Mouse (Mus musculus) forebrain, embryonic 10.5 days (tissue): Measurements from ENCODE around the gene Rassf2. TPM values are rescaled to one million over a fixed set of nuclear protein-coding genes. Genes with fewer than 3 reads are reported as not detected.

ENCODE experiments used
- DNase-seq: peaks from one replicate; pipeline ENCODE4 v3.0.0-alpha.2; 2017; ENCODE audit warnings: low spot score; ENCODE audit errors: extremely low spot score
- H3K27ac ChIP-seq: fragments of 300-500 bp; sonication (generic); 2 replicates; pipeline ENCODE4 v1.5.1; 2016; ENCODE audit warnings: mild to moderate bottlenecking
- H3K27me3 ChIP-seq: fragments of 300-500 bp; sonication (generic); 2 replicates; pipeline ENCODE4 v1.6.1; 2016; ENCODE audit warnings: mild to moderate bottlenecking; ENCODE audit not compliant: poor library complexity, severe bottlenecking
- H3K36me3 ChIP-seq: fragments of 300-500 bp; sonication (generic); replicated peaks from 2 replicates; pipeline ENCODE4 v1.6.1; 2016; ENCODE audit warnings: mild to moderate bottlenecking, moderate library complexity
- H3K4me1 ChIP-seq: fragments of 300-500 bp; sonication (generic); 2 replicates; pipeline ENCODE4 v1.6.1; 2016
- H3K4me3 ChIP-seq: fragments of 300-500 bp; sonication (generic); 2 replicates; pipeline ENCODE4 v1.5.1; 2016; ENCODE audit warnings: mild to moderate bottlenecking, moderate library complexity
- H3K9me3 ChIP-seq: fragments of 300-500 bp; sonication (generic); 2 replicates; pipeline ENCODE4 v1.6.1; 2016; ENCODE audit warnings: mild to moderate bottlenecking, moderate library complexity
- WGBS: fragments of 180-500 bp; shearing (Covaris S2); methylation state at CpG from one replicate; pipeline ENCODE4 v1.1.7; 2016; 5-methylcytosine and 5-hydroxymethylcytosine counted together
- polyA plus RNA-seq: library from polyadenylated mRNA; unstranded; fragments of >200 nt; fragmentation: Nextera tagmentation; extraction: Ambion mirVana; gene quantifications from 2 replicates; pipeline ENCODE4 v1.2.1, GENCODE M21; 2016

Rassf2 gene
- polyA plus RNA-seq, 1 experiment from 2014 or later = 24.8 TPM

DNA sequence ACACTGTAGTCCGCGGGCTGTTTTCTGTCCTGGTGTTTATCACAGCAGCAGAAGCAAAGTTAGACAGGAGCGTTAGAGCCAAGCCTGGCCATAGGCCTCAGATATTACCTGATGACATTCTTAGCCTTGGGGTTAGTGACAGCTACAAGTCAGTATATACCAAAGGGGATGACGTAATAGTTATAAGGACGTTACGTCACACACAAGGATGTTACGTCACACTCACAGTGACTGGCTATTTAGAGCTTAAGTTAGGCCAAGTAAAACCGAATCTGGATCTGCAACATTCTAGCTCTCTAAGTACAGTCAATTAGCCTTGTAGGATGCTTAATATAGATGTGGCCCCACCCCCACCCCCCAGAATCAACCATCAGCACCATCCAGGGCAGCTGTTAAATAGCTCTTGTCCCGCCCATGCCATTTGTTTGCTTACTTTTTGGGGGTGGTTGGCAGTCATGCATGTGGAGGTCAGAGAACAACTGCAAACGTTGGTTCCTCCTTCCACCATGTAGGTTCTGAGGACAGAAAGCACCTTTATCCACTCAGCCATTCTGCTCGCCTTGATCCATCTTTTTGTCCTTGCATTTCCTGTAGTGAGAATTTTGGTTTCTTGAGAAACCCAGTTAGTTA is 18.2 kb upstream of the Rassf2 start:
- 91% methylated on average over 11 of the region's 11 CpGs for WGBS
- DNase-seq = no peak

DNA sequence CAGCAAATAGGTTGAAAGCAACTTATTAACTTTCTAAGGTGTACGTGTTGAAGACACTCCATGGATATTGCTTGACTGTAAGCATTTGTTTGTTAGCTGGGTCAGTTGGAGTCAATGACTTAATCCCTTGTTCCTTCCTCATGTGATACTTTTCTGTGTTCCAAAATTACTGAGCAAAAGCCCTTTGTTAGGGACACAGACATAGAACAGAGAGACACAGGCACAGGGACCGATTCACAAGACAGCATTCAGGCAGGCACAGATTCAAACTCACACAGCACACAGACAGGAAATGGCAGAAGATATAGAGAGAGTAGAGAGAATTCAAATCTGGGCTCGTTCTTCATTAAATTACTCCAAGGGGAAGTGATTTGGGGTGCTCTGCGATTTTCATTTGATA is 17.3 kb upstream of the Rassf2 start:
- Histone ChIP-seq H3K4me1 (peaks cover 23% of the 10 kb centered on the region), H3K4me3 (no peak overlapping the region), H3K9me3 (no peaks in the 10 kb centered on the region), H3K27me3 (no peaks in the 10 kb centered on the region), H3K27ac (no peak overlapping the region), H3K36me3 (no peaks in the 10 kb centered on the region)
- WGBS = 78% methylated on average over 4 of the region's 4 CpGs
- DNase-seq = no peak

More for the DNA sequence above, 18.2 kb upstream of the Rassf2 start:
- H3K27me3 ChIP-seq = no peaks in the 10 kb centered on the region
- peaks cover 14% of the 10 kb centered on the region for H3K4me1 ChIP-seq
- no peaks in the 10 kb centered on the region for H3K9me3 ChIP-seq
- no peaks in the 10 kb centered on the region for H3K36me3 ChIP-seq
- H3K4me3 ChIP-seq = no peak overlapping the region
- no peak overlapping the region for H3K27ac ChIP-seq

DNA sequence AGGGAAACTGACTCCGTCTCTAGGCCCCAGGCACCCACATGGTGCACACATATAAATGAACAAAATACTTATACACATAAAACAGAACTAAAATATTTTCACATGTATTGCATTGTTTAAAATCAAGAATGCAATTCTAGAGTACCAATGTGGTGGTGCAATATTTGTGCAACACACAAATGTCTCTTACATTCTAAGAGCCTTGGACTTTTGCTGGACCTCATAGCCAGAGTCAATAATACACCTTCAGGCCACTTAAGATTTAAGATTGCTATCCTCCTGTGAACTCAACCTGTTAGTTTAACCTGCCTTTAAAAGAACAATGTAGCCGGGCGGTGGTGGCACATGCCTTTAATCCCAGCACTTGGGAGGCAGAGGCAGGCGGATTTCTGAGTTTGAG is 16.6 kb upstream of the Rassf2 start:
- peaks cover 23% of the 10 kb centered on the region for H3K4me1 ChIP-seq
- no peak overlapping the region for H3K27ac ChIP-seq
- no peaks in the 10 kb centered on the region for H3K27me3 ChIP-seq
- WGBS = 91% methylated on average over 4 of the region's 4 CpGs
- no peak overlapping the region for H3K4me3 ChIP-seq
- H3K9me3 ChIP-seq = no peaks in the 10 kb centered on the region
- H3K36me3 ChIP-seq = no peaks in the 10 kb centered on the region
- DNase-seq = no peak

- 76% methylated on average over 15 of the region's 15 CpGs for WGBS
- H3K4me1 ChIP-seq = peaks cover 26% of the 10 kb centered on the region
- H3K4me3 ChIP-seq = no peak overlapping the region
- H3K36me3 ChIP-seq = no peaks in the 10 kb centered on the region
- H3K27ac ChIP-seq = 0 out of 2 replicates have a peak overlapping the region, but pooled peaks have one; percentile 30
- H3K9me3 ChIP-seq = no peaks in the 10 kb centered on the region
- no peaks in the 10 kb centered on the region for H3K27me3 ChIP-seq
- no peak for DNase-seq
These were observed 14.5 kb upstream of the Rassf2 start for GRCm38 (mm10) chr2:132044320-132045274.

GRCm38 (mm10) chr2:132043101-132043621 is 13.1 kb upstream of the Rassf2 start:
- 52% methylated on average over 13 of the region's 13 CpGs for WGBS
- H3K4me3 ChIP-seq = no peak overlapping the region

GRCm38 (mm10) chr2:132039894-132040293 is 9.8 kb upstream of the Rassf2 start:
- WGBS = 69% methylated on average over 7 of the region's 7 CpGs
- H3K36me3 ChIP-seq = no peaks in the 10 kb centered on the region
- H3K27ac ChIP-seq = no peak overlapping the region
- no peaks in the 10 kb centered on the region for H3K9me3 ChIP-seq
- H3K27me3 ChIP-seq = no peaks in the 10 kb centered on the region
- peaks cover 32% of the 10 kb centered on the region for H3K4me1 ChIP-seq
- no peak overlapping the region for H3K4me3 ChIP-seq
- DNase-seq = no peak

More at GRCm38 (mm10) chr2:132043101-132043621, 13.1 kb upstream of the Rassf2 start:
- no peaks in the 10 kb centered on the region for H3K36me3 ChIP-seq
- no peaks in the 10 kb centered on the region for H3K27me3 ChIP-seq
- peak overlapping the region; percentile 72 for H3K27ac ChIP-seq
- H3K9me3 ChIP-seq = no peaks in the 10 kb centered on the region
- H3K4me1 ChIP-seq = peaks cover 23% of the 10 kb centered on the region
- DNase-seq = peak; percentile 33

GRCm38 (mm10) chr2:132036326-132036725 is 6.3 kb upstream of the Rassf2 start:
- H3K27ac ChIP-seq = 0 out of 2 replicates have a peak overlapping the region, but pooled peaks have one; percentile 22
- H3K36me3 ChIP-seq = no peaks in the 10 kb centered on the region
- peaks cover 8% of the 10 kb centered on the region for H3K27me3 ChIP-seq
- no peak for DNase-seq
- WGBS = 90% methylated on average over 5 of the region's 5 CpGs
- H3K9me3 ChIP-seq = no peaks in the 10 kb centered on the region
- H3K4me1 ChIP-seq = peaks cover 29% of the 10 kb centered on the region
- H3K4me3 ChIP-seq = no peak overlapping the region

- no peaks in the 10 kb centered on the region for H3K36me3 ChIP-seq
- WGBS = 57% methylated on average over 11 of the region's 11 CpGs
- H3K4me3 ChIP-seq = no peak overlapping the region
- peaks cover 37% of the 10 kb centered on the region for H3K4me1 ChIP-seq
- H3K27me3 ChIP-seq = peaks cover 16% of the 10 kb centered on the region
- DNase-seq = no peak
- H3K27ac ChIP-seq = peak overlapping the region; percentile 62
- H3K9me3 ChIP-seq = no peaks in the 10 kb centered on the region
These were observed 5.4 kb upstream of the Rassf2 start for GRCm38 (mm10) chr2:132035470-132035835.

DNA sequence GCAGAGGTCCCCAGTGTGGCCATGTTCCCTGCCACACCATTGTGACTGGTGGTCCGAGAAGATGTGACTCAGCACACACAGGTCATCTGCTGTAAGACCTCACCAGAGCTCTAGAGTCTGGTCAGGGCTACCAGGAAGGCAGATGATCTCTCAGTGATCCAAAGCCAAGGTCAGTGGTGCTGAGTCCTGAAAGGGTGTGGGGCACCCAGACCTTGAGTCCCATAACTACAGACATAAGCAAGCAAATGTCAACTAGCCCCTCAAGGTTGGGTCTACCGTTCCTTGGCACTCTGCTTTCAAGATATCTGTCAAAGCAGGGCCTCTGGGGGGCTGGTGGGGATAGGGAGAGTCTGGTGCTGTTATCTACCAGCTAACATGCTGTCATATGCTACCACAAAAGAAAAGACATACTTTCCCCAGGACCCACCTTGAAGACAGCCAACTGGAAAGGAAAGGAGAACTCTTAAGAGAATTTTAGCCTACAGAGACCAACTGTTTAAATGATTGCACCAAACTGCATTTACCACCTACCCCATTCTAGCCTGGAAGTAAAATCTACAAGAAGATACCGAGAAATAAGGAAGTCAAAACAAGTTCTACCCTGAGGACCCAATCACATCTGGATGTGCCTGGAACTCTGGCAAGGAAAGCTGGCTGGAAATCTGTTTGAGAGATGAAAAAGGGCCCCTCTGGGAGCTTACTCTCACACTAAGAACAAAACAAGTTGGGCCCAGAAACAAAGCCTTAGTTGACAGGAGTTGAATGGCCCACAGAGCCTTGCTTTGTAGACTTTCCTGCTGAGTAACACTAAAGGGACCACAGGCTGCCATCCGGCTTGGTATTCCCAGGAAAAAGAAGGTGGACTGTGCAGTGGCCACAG is 4.8 kb upstream of the Rassf2 start:
- WGBS = 61% methylated on average over 4 of the region's 4 CpGs
- Histone ChIP-seq H3K27me3 (peaks cover 16% of the 10 kb centered on the region), H3K4me3 (no peak overlapping the region), H3K36me3 (no peaks in the 10 kb centered on the region), H3K9me3 (no peaks in the 10 kb centered on the region), H3K27ac (peak overlapping the region; percentile 62), H3K4me1 (peaks cover 41% of the 10 kb centered on the region)
- no peak for DNase-seq

DNA sequence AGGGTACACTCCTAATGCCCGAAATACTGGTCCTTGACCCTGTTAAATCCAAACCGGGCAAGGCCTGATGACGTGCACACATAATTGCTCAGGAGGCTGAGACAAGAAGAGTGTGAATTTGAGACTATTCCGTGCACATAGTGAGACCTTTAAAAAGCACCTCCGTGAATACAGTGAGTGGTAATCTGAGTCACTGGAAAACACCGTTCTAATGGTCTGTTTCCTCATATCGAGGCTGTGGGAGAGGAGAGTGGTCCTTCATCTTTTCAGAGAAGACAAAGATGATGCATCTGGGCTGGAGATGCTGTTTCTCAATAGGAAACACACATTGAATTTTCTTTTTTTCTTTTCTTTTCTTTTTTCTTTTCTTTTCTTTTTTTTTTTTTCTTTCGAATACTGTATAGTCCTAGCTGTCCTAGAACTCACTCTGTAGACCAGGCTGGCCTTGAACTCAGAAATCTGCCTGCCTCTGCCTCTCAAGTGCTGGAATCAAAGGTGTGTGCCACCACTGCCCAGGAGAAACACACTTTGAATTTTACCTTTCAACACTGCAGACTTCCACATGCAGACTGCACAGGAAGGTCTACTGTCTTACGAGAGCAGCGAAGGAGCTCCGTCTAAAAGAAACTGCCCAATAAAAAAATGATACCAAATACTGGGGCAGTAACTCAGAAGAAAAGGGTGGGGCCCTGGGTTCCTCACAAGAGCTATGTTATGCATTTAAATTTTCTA is 1.5 kb upstream of the Rassf2 start:
- 0 out of 2 replicates have a peak, but pooled peaks cover 4% of the 10 kb centered on the region for H3K36me3 ChIP-seq
- H3K9me3 ChIP-seq = no peaks in the 10 kb centered on the region
- peaks cover 72% of the 10 kb centered on the region for H3K4me1 ChIP-seq
- H3K27ac ChIP-seq = peak overlapping the region; percentile 91
- H3K27me3 ChIP-seq = peaks cover 46% of the 10 kb centered on the region
- no peak overlapping the region; the same call in 1 of the 2 replicates for H3K4me3 ChIP-seq
- 65% methylated on average over 11 of the region's 11 CpGs for WGBS
- DNase-seq = no peak

DNA sequence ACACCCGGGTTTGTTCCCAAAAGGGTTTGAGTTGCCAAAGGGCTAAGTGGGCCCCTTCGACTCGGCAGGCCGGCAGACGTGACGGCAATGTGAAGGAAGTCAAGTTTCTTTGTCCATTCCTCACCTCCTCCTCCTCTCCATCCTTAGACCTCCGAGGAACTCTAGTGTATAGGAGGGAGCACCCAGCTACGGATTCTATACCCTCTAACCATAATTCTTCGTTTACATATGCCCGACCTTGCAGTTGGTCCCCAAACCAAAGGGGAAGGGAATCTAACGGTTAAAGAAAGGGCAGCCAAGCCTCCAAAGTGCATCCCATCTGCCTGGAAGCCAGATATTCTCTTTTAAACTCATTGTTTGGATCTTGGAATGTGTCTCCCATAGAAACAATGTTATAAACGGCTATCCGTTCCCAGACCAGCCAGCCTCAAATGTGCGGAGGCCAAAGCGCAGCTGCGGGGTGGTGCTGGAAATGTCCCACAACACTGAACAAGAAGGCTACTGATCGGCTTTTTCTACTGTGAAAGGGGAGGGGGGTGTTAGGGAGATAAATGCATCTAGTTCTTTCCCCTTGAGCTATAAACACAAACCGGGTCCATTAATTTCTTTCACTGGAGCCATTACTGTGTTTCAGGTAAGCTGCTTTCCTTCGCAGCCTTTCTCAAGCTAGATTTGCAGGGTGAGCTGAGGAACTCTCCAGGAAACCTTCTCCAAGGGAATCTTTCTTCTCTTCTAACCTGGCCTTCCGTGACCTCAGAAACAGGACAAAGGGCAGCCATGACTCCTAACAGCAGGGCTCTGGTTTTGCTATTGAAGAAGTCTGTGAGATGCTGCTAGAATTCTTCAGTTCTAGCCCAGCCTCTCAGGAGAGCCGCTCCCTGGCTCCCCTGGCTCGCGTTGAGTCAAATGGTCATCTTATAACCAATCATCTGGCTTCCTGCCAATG is 633 bp upstream of the Rassf2 start:
- H3K9me3 ChIP-seq = no peaks in the 10 kb centered on the region
- H3K4me1 ChIP-seq = peaks cover 71% of the 10 kb centered on the region
- peaks cover 49% of the 10 kb centered on the region for H3K27me3 ChIP-seq
- H3K36me3 ChIP-seq = peaks cover 12% of the 10 kb centered on the region; the same call in 1 of the 2 replicates
- H3K27ac ChIP-seq = peak overlapping the region; percentile 91
- no peak for DNase-seq
- H3K4me3 ChIP-seq = peak overlapping the region; percentile 75
- 6% methylated on average over 23 of the region's 23 CpGs for WGBS
